Mouse (Mus musculus) embryonic fibroblast, embryonic 13.5 days (primary cell): ENCODE data around the gene Myo1d.

Experiments
- CTCF ChIP-seq: IDR thresholded peaks from 2 replicates; pipeline ENCODE4 v1.5.1; 2011; ENCODE audit warnings: mild to moderate bottlenecking, control low read depth, low read length, moderate library complexity, borderline replicate concordance; ENCODE audit not compliant: insufficient read depth
- POLR2A ChIP-seq: IDR thresholded peaks from 2 replicates; pipeline ENCODE4 v1.6.1; 2011; ENCODE audit warnings: low read depth, mild to moderate bottlenecking, control low read depth, low read length, moderate library complexity

DNA sequence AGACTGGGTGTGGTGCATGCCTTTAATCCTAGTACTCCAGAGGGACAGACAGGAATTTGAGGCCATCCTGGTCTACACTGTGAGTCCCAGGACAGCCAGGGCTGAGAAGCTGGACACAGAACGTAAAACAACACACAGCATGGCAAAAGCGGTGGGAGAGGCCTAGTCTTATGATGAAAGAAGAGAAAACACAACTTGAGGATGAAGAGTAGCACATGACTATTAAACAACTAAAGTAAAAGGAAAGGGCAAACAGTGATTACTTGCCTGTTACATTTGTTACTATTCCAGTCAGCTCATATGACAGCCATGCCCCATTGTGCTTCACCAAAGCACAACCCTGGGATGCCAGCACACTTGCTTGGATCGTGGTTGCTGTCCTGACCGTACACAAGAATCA is 13.8 kb downstream of the Myo1d start:
- TF ChIP-seq CTCF (no peak), POLR2A (no peak)
